Mouse (Mus musculus) ES-Bruce4 (cell line): ENCODE data around the gene Padi6.

Experiments used
- CTCF ChIP-seq: IDR thresholded peaks from one replicate; pipeline ENCODE4 v1.8.1; 2011; ENCODE audit warnings: low read depth, low read length
- EP300 ChIP-seq: IDR thresholded peaks from 2 replicates; pipeline ENCODE4 v1.6.1; 2011; ENCODE audit warnings: low read depth, low read length; ENCODE audit not compliant: insufficient read depth

- TF ChIP-seq CTCF (no peak), EP300 (no peak)
These were observed 37.5 kb upstream of the Padi6 start for GRCm38 (mm10) chr4:140779803-140780397.
